Mouse (Mus musculus): ENCODE results near the gene Phldb1.
A peak's percentile ranks its signal among the peaks of the same experiment; 100 is the strongest.
"Not testable (repeated sequence)": the region's sequence is repeated elsewhere in the genome, so short reads cannot be mapped to it uniquely, and the experiment has no call there.

The Phldb1 gene

GRCm38 (mm10) chr9:44672291-44672865 is 62.6 kb downstream of the Phldb1 start:
- ATAC-seq (ENCODE audit: insufficient number of reproducible peaks, low FRiP score, low TSS enrichment): no peak

DNA sequence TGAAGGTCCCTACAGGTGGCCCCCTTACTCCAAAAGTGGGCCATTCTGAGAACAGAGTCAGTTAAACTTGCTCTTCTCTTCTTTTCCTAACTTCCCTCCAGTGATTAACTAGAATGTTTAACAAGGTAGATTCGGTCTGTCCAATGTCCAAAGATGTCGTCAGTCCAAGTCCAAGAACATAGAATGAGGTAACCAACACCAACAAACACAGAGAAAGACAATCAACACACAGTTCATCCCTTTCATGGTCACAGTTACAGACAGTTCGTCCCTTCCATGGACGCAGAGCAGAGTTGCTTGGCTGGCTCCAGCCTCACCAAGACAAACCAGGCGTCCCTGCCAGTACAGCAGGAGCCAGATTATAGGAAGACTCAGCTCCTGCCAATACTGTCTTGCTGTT is 63.6 kb downstream of the Phldb1 start:
- no peak for ATAC-seq (ENCODE audit: insufficient number of reproducible peaks, low FRiP score, low TSS enrichment)

GRCm38 (mm10) chr9:44663706-44664105 is 71.3 kb downstream of the Phldb1 start:
- ATAC-seq (ENCODE audit: insufficient number of reproducible peaks, low FRiP score, low TSS enrichment): no peak

- no peak for ATAC-seq (ENCODE audit: insufficient number of reproducible peaks, low FRiP score, low TSS enrichment)
Measured at GRCm38 (mm10) chr9:44655098-44656066, 79.6 kb downstream of the Phldb1 start.

DNA sequence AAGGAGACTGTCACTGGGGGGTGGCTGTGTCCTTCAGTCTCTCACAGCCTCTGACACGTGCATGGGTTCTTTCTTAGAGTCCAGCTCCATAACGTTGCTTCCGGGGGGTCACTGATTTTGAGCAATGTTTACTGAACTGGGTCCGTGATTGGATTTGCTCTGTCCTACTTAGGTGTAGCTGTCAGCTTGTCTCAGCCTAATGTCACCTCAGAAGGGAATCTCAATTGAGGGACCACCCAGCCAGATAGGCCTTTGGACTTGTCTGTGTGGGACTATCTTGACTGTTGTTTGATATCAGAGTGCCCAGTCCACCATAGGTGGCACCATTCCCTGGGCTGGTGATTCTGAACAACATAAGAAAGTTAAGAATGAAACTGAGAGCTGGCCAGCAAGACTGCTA is 81.1 kb downstream of the Phldb1 start:
- no peak for ATAC-seq (ENCODE audit: insufficient number of reproducible peaks, low FRiP score, low TSS enrichment)

DNA sequence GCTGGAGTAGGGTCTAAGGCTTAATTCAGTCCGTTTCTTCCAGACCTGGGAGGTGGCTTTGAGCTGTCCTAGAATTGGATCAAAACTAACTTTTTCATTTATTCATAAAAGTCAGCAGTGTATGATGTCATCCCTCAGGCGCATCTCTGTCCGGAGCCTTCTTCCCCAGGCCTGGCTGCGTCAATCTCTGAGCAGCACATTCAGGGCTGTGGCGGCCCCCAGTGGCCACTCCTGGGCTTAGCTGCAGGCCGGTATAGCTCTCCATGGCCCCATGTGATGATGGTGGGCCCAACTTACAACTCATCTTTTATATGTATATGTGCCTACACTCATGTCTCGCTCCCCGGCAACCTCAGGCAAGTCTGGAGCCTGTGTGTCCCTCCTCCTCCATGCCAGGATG is 83.0 kb downstream of the Phldb1 start:
- 0 out of 2 replicates have a peak, but pooled peaks have one; percentile 58 for ATAC-seq (ENCODE audit: insufficient number of reproducible peaks, low FRiP score, low TSS enrichment)

- ATAC-seq (ENCODE audit: insufficient number of reproducible peaks, low FRiP score, low TSS enrichment): no peak
Measured at GRCm38 (mm10) chr9:44648881-44649281, 86.1 kb downstream of the Phldb1 start.

DNA sequence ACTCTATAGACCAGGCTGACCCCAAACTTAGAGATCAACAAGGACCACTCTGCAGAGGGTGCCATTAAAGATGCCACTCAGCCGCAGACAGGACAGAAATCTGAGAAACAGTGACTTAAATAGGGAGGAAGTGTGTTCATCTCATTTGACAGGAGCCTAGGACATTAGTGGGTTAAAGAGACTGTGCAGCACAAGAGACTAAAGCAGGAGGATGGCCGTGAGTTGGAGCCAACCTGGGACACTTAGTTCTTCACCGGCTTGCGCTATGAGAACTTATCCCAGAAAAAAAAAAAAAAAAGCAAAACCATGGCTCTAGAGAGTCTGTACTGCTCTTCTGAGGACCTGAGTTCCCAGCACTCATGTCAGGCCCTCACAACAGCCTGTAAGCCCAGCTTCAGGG is 87.3 kb downstream of the Phldb1 start:
- ATAC-seq (ENCODE audit: insufficient number of reproducible peaks, low FRiP score, low TSS enrichment): no peak

- ATAC-seq (ENCODE audit: insufficient number of reproducible peaks, low FRiP score, low TSS enrichment): no peak
Measured at GRCm38 (mm10) chr9:44647026-44647425, 88.0 kb downstream of the Phldb1 start.

DNA sequence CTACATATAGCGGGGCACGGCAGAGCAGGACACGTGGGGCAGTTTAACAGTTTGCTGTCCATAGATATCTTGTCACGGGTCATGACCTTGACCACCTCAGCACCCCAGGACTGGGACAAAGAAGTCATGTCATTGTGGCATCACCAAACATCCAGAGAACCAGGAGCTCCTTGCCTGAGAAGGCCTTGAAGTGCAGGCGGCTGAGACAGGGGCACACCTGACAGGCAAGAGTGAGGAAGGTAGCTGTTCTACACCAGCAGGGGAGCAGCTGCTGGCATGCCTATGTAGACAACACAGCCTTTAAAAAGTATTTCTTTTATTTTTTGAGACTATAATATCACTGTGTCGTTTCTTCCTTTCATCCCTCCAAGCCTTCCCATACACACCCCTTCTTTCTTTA is 88.6 kb downstream of the Phldb1 start:
- ATAC-seq (ENCODE audit: insufficient number of reproducible peaks, low FRiP score, low TSS enrichment): no peak

GRCm38 (mm10) chr9:44645924-44646323 is 89.1 kb downstream of the Phldb1 start:
- no peak for ATAC-seq (ENCODE audit: insufficient number of reproducible peaks, low FRiP score, low TSS enrichment)

DNA sequence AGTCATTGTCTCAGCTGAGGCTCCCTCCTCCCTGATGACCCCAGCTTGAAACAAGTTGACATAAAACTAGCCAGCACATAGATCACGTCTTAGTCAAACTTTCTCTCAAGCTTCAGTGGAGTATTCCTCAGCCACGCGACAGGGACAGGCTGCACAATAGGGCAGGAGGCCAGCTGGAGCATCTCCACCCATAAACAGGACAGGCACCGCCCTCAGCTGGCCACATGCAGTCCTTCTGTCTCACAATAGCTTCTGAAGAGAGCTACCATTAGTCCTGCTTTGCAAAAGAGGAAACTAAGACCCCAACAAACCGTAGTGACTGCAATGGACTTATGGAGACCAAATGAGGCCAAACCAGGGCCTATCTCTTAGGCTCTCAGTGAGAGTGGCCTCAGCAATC is 89.5 kb downstream of the Phldb1 start:
- ATAC-seq (ENCODE audit: insufficient number of reproducible peaks, low FRiP score, low TSS enrichment): no peak

DNA sequence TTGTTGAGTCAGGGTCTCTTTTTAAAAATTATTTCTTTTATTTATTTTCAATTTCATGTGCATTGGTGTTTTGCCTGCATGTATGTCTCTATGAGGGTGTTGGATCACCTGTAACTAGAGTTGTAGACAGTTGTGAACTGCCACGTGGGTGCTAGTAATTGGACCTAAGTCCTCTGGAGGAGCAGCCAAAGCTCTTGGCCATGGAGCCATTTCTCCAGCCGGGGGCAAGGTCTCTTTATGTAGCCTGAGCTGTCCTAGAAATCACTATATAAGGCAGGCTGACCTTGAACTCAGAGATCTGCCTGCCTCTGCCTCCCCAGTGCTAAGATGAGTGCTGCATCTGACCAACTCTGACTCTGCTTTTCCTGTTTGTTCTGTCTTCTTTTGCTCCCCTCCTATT is 90.8 kb downstream of the Phldb1 start:
- ATAC-seq (ENCODE audit: insufficient number of reproducible peaks, low FRiP score, low TSS enrichment): no peak

- no peak for ATAC-seq (ENCODE audit: insufficient number of reproducible peaks, low FRiP score, low TSS enrichment)
Measured at GRCm38 (mm10) chr9:44643103-44643502, 91.9 kb downstream of the Phldb1 start.

GRCm38 (mm10) chr9:44641616-44642015 is 93.4 kb downstream of the Phldb1 start:
- ATAC-seq (ENCODE audit: insufficient number of reproducible peaks, low FRiP score, low TSS enrichment): no peak

GRCm38 (mm10) chr9:44640646-44641357 is 94.2 kb downstream of the Phldb1 start:
- ATAC-seq (ENCODE audit: insufficient number of reproducible peaks, low FRiP score, low TSS enrichment): no peak

DNA sequence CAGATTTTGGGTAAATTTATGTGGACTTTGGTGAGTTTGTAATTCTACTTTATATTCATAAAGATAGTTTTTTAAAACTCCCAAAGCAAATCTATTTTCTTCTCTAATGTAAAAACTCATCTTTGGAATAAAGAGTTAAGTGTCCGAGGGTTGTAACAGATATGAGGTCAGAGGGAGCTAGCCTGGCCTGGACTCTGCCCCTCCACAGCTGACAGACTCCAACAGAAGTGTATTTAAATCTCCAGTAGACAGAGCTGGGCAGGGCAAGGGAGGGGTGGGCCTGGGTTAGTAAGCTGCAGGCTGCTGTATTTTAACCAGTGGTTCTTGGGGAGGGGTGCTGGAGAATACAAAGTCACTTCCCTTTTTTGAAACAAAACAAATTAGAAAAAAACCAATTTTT is 95.0 kb downstream of the Phldb1 start:
- not testable (repeated sequence) for ATAC-seq (ENCODE audit: insufficient number of reproducible peaks, low FRiP score, low TSS enrichment)

- ATAC-seq (ENCODE audit: insufficient number of reproducible peaks, low FRiP score, low TSS enrichment): not testable (repeated sequence)
Measured at GRCm38 (mm10) chr9:44638726-44639125, 96.3 kb downstream of the Phldb1 start.

GRCm38 (mm10) chr9:44637551-44638169 is 97.3 kb downstream of the Phldb1 start:
- no peak for ATAC-seq (ENCODE audit: insufficient number of reproducible peaks, low FRiP score, low TSS enrichment)

Measured in cerebellum, adult (tissue).